Mouse (Mus musculus) spleen, postnatal 4 days (tissue): ENCODE data around the gene Nudt4.

Source experiments
- DNase-seq, 2 experiments: peaks; one replicate each; pipeline ENCODE4 v3.0.0; 2022; ENCODE audit warnings: low spot score in 2 of 2

Nudt4 gene

DNA sequence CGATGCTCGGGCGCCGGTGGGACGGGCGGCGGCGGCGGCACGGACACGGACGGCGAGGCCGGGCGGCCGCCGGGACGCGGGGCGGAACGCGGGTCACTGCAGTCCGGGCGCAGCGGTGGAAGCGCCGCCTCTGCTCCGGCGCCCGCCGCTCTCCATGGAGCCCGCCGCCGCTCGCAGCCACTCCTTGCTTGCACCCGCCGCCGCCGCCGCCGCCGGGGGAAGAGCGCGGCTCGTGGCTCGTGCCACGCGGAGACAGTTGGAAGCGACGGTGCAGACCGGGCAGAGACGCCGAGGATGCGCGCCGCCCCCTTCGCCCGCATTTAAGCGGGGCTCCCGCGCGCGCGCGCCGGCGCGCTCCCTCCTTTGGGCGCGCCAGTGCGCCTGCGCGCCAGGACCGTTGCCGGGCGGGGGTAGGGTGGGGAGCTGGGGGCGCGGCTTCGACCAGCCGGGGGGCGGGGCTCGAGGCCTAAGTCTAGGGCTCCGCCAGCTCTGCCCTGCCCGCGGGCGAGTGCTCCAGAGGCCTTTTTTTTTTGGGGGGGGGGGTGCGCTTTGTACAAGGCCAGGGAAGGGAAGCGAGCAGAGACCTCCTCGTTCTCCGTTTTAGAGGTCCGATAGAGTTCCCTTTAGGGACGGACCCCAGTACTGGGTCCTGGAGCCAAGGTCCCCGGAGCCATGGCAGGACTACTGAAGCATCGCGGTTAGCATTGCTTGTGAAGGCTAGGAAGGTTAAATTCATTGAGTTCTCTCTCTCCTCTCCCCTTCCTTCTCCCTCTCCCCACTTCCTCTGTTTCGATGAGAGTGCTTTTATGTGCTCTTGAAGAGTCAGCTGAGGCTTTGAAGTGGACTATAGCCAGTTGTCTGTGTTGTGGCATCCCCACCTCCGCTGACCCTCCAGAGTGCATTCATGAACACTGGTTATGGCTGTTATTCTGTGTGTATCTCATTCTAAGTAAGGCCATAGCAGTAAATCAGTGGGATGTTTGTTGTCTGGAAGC, at the start of gene Nudt4:
Gene Nudt4 (minus strand): TSS at position 296 of the 995 bp plus-strand sequence.
- DNase-seq, result peak; percentile 90 to 96

DNA sequence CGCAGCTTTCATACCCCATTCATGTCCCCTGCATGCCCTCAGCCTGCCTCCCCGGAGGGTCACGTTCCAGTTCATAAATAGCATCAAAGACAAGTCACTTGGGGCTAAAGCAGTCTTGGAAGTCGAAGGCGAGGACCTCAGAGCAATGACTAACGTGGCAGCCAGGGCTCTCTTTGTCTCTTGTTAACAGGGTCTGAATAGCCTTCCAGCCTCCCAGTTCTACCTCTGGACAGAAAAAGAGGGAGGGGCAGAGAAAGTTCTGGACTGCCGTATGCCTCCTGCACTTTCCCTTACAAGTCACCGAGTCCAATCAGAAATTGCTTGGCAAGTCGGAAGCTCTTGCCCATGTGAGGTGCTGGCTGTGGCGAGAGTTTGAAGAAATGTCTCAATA, 47.4 kb upstream of the Nudt4 start:
- DNase-seq, result no peak

DNA sequence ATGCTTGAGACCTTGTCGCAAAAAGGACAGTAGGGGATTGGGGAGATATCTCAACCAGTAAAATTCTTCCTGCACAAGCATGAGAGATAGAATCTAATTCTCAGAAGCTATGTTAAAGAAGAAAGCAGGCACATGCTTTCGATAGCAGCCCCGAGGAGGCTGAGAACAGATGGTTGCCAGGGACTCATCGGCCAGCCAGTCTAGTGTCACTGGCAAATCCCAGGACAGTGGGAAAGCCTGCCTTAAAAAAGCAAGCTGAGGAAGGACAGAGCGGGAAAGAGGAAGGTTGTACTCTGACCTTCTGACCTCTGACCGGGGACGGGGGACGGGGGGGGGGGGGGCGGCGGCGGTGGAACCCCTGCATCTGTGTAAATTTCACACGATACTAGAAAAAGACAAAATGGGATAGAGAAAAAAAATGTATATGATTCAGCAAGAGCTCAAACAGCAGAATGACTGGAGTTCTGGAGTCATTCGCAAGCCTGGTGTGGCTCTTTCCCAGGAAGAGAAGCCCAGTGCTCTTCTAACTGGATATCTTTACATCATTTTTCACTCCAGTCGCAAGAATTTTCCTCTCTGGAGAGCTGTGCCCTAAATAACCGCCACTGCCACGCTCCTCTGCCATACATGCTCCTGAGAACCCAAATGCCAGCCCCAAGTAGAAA, 46.9 kb upstream of the Nudt4 start:
- DNase-seq, result no peak

DNA sequence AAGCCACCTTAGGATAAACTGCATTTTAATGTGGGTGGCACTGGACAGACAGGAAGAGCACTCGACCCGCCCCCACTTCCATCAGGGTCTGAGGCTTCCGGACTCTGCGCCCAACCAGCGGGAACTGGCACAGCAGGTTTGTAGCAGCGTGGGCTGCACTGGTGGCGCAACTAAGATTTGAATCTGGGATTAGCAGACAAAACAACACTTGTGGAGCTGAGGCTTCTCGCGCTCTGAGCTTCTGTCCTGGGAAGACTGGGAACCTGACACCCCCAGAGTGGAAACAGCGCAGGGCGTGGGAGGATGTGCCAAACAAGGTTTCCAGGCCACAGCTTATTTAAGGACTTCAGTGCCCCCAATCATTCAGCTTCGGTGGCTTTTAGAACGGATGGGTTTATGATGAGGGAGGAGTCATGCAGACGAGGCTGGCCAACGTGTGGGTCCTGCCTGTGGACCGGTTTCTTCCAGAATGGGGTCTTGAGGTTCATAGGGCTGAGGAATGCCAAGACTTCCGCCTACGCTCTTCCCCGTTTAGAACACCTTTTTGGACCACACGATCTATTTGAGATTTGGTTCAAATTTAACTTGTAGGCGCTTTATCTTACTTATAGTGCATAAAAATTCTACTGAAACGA, 41.1 kb upstream of the Nudt4 start:
- no peak for DNase-seq

DNA sequence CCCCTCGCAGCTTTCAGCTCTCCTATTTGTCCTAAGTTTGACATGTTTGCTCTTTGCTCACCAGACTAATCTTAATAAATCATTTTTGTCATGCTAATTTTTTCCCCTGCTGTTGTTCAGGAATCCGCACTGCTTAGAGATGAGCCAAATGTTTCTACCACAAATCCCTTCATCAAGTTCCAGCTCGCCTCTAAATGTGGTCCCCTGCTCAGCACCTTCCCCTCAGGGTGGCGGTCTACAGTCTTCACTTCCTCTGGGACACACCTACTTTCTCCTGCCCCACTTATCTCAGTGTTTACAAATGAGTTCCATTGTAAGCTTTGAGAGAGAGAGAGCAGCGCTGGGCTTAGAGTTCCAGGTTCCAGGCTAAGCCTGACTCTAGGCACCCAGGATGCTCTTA, 36.6 kb upstream of the Nudt4 start:
- no peak for DNase-seq

DNA sequence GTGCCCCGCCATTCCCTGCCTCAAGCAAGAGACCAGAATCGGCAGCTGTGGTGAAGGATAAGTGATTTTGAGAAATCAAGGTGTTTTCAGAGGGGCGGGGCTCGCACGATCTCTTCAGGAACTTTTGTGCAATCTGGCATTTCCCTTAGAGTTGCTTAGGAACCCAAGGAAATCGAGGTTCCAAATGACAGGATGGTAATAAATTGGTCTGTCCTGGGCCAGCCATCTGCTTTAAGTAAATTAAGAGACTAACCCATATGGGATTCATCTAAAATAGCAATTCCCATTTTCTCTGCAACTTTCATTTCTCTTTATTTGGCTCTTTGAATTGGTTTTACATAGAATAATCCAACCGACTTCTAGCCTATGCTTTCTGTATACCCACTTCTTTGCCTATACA, 35.8 kb upstream of the Nudt4 start:
- no peak for DNase-seq

DNA sequence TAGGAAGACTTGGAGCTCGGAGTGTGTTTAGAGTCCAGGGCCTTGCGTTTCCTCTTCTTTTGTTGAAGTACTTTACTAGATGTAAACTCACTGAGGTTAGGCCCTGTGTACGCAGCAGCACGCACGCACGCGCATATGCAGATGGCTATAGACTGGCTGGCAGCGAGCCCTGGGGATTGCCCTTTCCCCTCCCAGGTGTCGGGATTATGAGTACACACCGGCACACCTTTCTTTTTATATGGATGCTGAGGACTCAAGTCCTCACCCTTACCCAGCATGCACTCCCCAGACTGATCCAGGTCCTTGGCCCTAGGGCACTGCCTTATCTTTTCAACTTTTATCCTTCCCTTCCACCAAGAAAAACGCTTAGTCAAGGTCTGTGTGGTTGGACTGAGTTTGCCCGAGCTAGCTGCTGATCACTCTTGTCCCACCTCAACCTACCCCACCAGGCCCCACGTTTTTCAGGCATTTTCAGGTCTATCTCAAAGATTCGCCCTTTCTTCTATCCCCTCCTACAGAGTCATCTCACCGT, 34.2 kb upstream of the Nudt4 start:
- no peak for DNase-seq

- DNase-seq, result no peak
Observed at GRCm38 (mm10) chr10:95595852-95596639, 32.1 kb upstream of the Nudt4 start.

DNA sequence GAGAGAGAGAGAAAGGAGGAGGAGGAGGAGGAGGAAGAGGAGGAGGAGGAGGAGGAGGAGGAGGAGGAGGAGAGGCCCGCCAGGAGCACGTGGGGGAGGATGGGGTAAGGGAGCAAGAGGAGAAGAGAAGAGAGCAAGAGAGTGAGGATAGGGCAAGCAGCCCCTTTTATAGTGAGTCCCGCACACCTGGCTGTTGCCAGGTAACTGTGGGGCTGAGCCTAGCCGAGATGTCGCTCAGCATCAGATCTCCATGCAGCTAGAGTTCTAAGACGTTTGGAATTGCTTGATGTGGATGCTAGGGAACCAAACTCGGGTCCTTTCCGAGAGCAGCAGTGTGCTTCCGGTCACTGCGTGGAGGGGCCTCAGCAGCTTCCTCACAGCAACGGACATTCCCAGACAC, 30.5 kb upstream of the Nudt4 start:
- no peak for DNase-seq

DNA sequence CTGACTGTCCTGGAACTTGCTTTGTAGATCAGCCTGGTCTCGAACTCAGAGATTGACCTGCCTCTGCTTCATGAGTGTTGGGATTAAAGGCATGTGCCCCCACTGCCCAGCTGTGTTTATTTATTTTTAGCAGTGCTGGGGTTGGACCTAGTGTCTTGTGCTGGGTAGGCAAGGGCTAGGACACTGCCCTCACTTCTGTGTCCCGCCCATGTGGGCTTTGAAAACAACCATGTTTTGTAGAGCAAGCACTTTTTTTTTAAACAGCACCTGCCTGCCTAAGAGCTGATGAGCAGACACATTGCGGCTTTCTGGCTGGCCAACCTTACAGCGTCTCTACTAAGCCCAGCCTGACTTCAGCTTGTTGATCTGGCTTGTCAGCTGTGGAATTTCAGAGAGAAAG, 27.3 kb upstream of the Nudt4 start:
- DNase-seq, result no peak

- no peak for DNase-seq
Observed at GRCm38 (mm10) chr10:95590196-95590595, 26.2 kb upstream of the Nudt4 start.

DNA sequence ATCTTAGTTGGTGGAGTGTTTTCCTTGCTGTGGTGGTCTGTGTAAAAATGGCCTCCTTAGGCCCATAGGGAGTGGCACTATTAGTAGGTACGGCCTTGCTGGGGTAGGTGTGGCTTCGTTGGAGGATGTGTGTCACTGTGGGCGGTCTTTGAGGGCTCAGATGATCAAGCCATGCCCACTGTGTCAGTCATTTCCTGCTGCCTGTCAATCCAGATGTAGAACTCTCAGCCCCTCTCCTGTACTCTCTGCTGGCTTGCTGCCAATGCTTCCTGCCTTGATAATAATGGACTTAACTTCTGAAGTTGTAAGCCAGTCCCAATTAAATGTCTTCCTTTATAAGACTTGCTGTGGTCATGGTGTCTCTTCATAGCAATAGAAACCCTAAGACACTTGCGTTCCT, 25.2 kb upstream of the Nudt4 start:
- no peak for DNase-seq

DNA sequence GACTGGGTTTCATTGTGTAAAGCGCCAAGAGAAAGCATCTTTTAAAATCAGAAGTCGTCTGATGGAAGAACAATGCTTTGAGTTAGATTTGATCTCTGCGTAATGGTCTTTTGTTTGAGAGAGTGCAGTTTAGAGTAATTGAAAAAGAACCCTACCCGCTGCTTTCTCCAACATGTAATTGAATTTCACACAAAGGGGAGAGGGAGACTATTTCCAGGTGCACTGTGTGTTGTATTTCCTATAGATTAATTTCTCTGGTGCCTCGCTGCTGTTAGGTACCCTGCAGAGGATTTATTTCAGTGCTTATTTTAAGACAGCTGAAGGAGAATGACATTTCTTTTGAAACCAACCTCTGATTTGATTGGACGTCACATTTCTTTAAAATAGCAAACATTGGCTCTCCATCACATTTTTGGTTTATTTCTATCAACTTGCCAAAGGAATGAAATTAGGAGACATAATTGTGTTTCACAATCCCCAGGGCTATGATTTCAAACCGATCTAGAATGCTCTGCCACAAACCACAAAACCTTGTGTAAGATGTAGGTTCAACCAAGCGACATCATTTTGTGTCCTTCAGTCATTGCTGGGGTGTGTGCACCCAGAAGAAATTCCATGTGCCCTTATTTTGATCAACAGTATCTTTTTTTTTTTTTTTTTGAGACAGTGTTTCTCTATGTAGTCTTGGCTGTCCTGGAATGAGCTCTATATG, 23.7 kb upstream of the Nudt4 start:
- no peak for DNase-seq

GRCm38 (mm10) chr10:95585554-95585953, 21.6 kb upstream of the Nudt4 start:
- DNase-seq, result no peak

DNA sequence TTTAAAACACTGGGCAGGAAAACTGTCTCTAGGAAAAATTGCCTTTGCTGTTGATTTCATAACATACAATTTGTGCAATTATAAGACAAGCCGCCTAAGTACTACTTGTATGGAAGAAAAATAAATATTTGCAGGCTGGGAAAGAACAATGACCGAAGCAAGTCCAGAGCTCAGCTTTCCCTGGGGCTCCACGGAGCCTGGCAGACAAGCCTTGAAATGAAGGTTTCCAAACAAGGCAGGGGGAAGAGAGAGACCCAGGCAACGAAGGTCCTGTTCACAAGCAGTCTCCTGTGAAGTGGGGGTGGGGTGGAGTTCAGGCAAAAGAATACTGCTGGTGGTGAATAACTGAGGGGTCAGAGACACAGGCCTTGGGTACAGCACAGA, 13.6 kb upstream of the Nudt4 start:
- no peak for DNase-seq

- DNase-seq, result no peak
Observed at GRCm38 (mm10) chr10:95576876-95577566, 13.1 kb upstream of the Nudt4 start.

DNA sequence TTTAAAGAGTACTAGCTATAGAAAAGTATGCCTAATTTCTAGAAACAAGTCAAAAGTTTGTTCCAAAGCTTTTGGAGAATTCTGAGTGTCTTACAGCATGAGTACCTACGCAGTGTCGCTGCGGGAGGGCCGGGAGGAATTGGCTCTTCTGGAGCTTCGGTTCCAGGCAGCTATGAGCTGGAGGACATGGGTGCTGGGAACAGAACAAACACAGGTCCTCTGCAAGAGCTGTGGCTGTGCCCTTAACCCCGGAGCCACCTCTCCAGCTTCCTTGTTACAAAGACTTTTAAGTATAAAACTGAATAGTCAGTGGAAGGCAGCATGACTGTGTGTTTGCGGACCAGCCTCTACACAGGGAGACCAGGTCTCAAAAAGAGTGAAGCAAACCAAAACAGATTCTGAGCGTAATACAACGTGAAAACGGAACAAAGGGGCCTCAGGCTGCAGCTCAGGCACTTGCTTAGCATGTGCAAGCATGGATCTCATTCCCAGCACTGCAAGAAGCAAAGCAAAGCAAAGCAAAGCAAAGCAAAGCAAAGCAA, 12.0 kb upstream of the Nudt4 start:
- no peak for DNase-seq

DNA sequence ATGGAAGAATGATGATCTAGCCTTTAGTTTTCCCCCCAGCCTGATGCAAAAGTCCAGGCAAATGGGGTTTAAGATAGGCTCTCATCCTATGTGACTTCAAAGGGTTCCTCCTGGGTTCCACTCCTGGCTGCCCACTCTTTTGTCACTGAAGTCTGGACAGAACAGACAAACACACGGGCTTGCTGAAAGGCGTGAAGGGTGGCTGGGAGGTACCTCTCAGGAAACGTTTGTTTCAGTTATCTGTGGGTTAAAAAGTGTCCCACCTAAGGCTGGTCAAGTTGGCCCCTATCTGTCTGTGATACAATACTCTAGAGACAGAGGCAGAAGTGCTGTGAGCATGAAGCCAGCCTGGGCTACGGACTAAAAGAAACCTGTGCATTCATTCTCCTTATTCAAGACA, 11.0 kb upstream of the Nudt4 start:
- no peak for DNase-seq

GRCm38 (mm10) chr10:95569441-95569840, 5.5 kb upstream of the Nudt4 start:
- peak in 1 of 2 experiments; percentile 57 for DNase-seq

DNA sequence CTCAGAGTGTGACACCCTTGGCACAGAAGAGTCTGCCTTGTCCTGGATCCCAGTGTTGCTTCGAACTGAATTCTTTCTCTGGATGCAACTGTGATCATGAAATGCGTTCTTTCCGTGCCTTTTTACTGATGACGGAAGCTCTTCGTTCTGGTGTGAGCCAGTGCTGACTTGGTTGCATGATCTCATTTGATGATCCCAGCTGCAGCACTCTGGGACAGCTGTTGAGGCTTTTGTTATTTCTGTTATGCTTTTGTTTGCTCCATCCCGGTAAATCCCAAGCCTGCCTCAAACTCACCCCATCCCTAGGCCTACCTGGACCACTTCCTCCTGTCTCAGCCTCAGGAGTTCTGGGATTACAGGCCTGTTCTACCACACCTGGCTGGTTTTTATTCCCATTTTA, 4.1 kb upstream of the Nudt4 start:
- no peak for DNase-seq
